Mouse (Mus musculus) adrenal gland, postnatal 36 days (tissue): Measurements from ENCODE around the gene Stard9. TPM values are rescaled to one million over a fixed set of nuclear protein-coding genes. Genes with fewer than 3 reads are reported as not detected.
A peak's percentile ranks its signal among the peaks of the same experiment; 100 is the strongest.
"Not testable (repeated sequence)": the region's sequence is repeated elsewhere in the genome, so short reads cannot be mapped to it uniquely, and the experiment has no call there.

Experiments used
- DNase-seq, 2 experiments: peaks; one replicate each; pipeline ENCODE4 v3.0.0; 2021; ENCODE audit warnings: mixed read lengths in 1 of 2
- total RNA-seq, 2 experiments: library from RNA; stranded (reverse); gene quantifications; 2 replicates each; pipeline ENCODE4 v1.2.3; 2021

Gene Stard9
- total RNA-seq, 2 experiments from 2014 or later = 10.3 to 12.9 TPM

DNA sequence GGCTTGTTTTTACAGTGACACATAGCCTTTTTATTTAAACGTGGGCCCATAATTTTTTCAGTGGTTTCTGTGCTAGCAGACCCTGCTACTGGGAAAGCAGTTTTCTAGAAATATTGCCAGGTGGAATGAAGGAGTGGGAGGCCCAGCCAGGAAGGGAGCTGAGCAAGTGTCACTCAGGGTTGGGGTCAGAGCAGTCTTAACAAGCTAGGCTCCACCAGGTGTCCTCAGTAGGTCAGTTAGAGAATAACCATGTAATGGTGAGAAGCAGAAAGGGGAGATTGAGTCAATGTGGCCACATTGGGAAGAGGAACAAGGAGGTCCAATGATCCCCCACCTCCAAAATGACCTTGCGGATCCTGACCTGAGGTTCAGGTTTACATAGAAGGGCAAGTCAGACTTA, 25.8 kb downstream of the Stard9 start:
- DNase-seq = no peak

- DNase-seq = no peak
These were observed 27.0 kb downstream of the Stard9 start for GRCm38 (mm10) chr2:120655905-120656304.

GRCm38 (mm10) chr2:120656711-120657110, 27.8 kb downstream of the Stard9 start:
- no peak for DNase-seq

GRCm38 (mm10) chr2:120658486-120658885, 29.6 kb downstream of the Stard9 start:
- DNase-seq = peak in 1 of 2 experiments; percentile 12

GRCm38 (mm10) chr2:120659318-120659717, 30.4 kb downstream of the Stard9 start:
- DNase-seq = no peak

- DNase-seq = no peak
These were observed 31.7 kb downstream of the Stard9 start for GRCm38 (mm10) chr2:120660486-120661078.

- DNase-seq = no peak
These were observed 33.8 kb downstream of the Stard9 start for GRCm38 (mm10) chr2:120662766-120663165.

GRCm38 (mm10) chr2:120663491-120664154, 34.7 kb downstream of the Stard9 start:
- peak in 1 of 2 experiments; percentile 12 for DNase-seq

GRCm38 (mm10) chr2:120667446-120667845, 38.5 kb downstream of the Stard9 start:
- DNase-seq = peak; percentile 30 to 42

DNA sequence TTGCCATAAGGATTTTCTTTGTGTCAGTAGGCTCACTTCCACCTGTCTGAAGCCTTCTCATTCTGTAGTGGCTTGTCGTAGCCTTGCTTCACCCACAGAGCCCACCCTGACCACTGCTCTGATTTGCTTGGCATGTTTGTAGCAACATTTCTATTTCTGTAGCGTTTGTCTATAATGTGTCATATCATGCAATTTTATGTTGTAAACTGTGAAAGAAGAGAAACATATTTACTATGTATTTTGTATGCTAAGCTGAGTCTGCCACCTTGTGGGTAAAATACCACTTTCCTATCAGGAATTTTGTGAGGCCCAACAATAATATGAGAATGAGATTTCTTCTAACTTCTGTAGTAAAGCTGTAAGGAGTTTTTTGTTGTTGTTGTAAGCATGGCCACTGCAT, 41.3 kb downstream of the Stard9 start:
- DNase-seq = no peak

DNA sequence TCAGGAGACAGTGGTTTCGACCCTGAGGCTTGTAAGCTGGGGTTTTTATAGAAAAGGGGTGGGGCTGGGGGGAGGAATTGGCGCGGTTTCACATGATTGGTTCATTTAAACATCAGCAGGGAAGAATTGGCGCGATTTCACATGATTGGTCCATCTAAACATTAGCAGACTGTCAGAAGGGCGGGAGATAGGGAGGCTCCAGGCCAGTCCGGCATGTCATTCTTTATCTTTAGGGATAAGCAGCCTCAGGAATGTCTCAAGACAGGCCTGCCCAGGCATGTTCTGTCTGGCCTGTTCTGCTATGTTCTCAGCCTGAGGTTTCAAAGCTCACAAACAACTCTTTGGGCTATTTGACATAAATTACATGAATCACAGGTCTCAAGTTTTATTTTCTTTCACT, 52.2 kb downstream of the Stard9 start:
- DNase-seq = not testable (repeated sequence)

DNA sequence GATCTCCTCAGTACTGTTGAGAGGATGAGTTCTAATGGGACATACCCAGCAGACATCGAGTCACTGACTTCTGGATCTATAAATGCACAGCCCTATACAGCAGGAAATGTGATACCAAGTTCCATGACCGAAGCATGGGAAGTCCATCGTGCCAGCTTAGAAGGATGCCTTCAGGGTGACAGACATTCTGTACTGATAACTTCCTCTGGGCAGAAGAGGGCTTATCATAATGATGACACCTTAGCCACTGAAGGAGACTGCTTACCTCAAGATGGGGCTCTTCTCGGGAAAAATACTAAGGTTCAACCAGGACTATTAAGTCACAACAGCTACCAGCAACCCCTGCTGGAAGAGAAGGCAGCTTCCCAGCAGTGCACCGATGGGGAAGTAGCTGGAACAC, 68.8 kb downstream of the Stard9 start:
- DNase-seq = no peak

DNA sequence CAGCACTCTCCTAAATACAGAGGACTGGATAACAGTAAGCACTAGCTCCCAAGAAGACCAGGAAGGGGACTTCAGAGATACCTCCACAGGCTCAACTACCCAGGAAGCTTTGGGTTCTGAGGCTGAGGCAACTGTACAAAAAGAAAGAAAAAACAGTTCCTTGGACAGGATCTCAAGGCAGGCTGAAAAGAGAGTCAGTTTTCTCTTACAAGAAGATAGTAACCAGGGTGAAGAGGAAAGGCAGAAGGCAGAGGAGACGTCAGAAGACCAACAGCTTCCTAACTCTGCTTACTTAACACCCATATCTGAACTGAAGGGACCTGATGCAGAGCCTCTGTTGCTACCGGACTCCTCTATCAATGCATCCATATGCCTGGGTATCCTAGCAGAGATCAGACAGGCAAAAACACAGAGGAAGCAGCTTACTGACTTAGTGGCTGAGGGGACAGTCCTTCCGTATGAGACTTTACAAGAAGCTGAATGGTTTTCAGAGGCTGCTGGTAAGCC, 71.5 kb downstream of the Stard9 start:
- no peak for DNase-seq

DNA sequence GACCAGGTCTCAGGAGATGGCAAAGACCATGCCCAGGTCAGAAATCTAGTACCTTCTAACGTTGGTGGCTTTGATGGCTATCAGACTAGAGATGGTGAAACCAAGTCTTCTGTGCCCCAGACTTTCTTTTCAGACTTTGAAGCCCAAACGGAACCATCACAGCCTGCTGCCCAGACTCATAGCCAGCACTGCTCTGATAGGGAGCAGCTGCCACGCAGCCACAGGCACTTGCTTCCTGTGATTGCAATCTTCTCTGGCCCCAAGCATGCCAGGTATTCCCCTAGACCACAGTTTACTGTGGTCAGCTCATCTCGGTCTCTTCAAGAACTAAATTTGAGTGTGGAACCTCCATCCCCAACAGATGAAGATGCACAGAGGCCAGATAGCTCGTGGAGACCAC, 73.8 kb downstream of the Stard9 start:
- DNase-seq = no peak

GRCm38 (mm10) chr2:120707041-120707440, 78.1 kb downstream of the Stard9 start:
- DNase-seq = no peak

DNA sequence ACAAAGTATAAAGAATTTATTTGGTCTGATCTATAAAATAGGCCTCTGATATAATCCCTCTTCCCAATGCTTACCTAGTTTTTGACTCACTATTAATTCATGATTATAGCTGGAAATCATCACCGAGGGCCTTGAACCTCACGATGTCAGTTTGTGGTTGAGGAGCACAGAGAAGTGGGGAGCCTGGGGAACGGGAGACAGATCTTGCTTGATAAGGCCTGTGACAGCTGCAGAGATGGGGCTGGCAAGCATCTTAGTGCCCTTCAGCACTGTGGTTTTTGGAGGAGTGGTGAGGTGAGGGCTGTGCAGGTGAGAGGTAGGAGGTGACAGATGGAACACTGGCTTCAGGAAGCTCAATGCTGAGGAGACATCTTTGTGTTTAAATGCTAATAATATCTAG, 81.2 kb downstream of the Stard9 start:
- no peak for DNase-seq

DNA sequence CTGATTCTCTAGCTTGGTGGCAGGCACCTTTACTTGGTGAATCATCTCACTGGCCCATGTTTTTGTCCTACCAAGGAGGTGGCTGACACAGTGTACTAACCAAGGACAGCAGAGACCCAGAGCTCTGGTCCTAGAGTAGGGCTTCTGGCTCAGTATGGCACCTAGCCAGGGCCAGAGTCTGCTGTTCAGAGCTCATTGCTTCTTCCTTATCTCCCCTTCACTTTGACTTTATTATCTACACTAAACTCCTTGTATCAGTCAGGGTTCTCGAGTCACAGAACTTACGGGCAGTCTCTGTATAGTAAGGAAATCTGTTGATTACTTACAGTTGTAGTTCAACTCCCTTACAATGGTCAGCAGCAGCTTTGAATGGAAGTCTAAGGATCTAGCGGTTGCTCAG, 82.0 kb downstream of the Stard9 start:
- peak; percentile 26 to 78 for DNase-seq

- DNase-seq = no peak
These were observed 84.5 kb downstream of the Stard9 start for GRCm38 (mm10) chr2:120713441-120713840.

GRCm38 (mm10) chr2:120718496-120718895, 89.6 kb downstream of the Stard9 start:
- DNase-seq = no peak

DNA sequence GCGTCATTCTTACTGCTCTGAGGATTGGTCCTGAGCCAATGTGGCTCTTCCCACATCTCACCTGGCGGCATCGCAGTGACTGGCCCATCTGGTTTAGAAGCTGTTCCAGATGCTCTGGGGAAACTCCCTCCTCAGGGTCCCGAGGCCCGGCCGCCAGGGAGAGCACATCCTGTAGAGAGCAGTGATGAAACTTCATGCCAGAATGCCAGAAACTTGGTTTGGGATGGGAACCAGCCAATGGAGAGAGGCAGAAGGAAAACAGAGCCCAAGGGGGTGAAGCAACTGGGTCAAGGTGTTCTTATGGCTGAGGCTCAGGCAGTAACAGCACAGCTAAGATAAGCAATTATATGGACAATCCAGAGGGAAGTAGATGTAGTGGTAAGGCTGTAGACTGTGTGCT, 91.9 kb downstream of the Stard9 start:
- DNase-seq = no peak

DNA sequence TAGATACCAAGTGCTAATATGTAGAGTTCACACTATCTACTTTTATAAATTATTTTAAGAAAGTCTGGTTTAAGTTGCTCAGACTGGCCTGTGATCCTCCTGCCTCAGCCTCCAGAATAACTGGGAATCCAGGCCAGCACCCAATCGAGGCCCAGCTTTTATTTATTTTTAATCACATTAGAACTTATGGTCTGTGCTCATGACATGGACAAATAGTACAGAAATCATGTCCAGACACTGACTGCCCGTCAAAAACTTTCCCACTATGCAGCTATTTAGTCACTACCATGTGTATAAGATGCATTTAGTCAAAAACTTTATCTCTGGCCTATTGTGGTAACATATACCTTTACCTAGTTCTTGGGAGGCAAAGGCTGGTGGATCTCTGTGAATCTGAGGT, 93.0 kb downstream of the Stard9 start:
- no peak for DNase-seq

GRCm38 (mm10) chr2:120722491-120722890, 93.6 kb downstream of the Stard9 start:
- DNase-seq = no peak

DNA sequence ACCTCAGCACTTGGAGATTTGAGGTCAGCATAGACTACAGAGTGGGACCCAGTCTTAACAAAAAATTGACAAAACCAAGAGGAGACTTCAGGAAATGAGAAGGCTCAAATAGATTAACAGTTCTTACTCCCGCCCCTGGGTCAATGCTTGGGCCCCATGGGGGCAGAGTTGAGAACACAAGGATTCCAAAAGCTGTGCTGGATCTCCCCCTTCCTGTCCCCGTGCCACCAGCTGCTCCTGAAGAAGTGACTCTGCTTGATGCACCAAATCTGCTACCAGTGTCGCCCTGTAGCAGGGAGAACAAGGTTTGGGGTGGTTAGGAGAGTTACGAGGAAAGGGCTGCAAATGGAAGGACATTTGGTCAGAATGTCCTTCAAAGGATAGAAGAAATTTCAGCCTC, 94.7 kb downstream of the Stard9 start:
- DNase-seq = no peak

DNA sequence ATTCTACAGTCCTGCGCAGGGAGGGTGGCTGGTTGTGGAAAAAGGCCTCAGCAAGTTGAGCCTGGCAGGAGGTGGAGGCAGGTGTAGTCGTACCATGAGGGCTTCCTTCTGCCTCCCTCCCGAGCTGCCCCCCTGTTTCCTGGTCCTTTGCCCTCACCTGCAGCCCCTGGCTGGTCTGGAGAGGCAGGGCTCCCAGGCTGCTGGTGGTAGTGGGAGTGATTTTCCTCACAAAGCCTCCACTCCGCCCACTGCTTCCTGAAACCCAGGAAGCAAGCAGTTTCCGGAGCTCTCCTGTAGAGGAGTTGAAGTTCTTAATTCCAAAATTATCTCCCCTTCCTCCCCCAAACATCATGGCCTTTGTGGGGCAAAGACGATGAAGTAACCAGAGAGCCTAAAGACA, 95.3 kb downstream of the Stard9 start:
- no peak for DNase-seq
